Mouse (Mus musculus) small intestine, adult 2 months (tissue): ENCODE results near the gene Phlpp1.

ENCODE experiments used
- CTCF ChIP-seq: fragments of 200-500 bp; IDR thresholded peaks from 2 replicates; pipeline ENCODE4 v1.5.1; 2012; ENCODE audit warnings: low read depth, mild to moderate bottlenecking, control low read depth, inconsistent platforms, low read length, moderate library complexity, mixed read lengths; ENCODE audit not compliant: insufficient replicate concordance, insufficient read length; ENCODE audit errors: extremely low read depth
- POLR2A ChIP-seq: fragments of 200-500 bp; IDR thresholded peaks from 2 replicates; pipeline ENCODE4 v1.6.1; 2012; ENCODE audit warnings: low read depth, mild to moderate bottlenecking, control low read depth, inconsistent platforms, low read length, moderate library complexity

DNA sequence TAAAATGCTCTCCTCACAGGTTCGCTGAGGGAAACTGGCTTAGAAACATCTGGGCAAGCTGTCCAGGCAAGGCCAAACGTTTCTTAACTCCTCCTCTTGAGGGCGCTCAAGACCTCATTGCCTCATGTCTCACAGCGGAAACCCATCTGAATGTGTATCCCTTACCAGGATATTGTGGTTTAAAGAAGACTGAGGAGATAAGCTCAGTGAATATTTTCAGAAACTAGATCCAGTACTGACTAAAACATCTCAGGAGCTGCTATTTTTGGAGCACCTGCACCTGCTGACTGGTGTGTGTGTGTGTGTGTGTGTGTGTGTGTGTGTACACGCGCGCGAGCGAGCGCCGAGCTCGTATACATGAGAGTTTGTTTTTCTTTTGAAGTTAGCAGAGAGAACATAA, 19.7 kb upstream of the Phlpp1 start:
- TF ChIP-seq CTCF (no peak), POLR2A (no peak)
